Mouse (Mus musculus) layer of hippocampus, adult 2 months (tissue): ENCODE measurements around the gene Rps6kb2. TPM values are rescaled to one million over a fixed set of nuclear protein-coding genes. Genes with fewer than 3 reads are reported as not detected.

ENCODE experiments used
- DNase-seq, 2 experiments: peaks; one replicate each; pipeline ENCODE4 v3.0.0; 2022; ENCODE audit warnings: low spot score in 2 of 2
- H3K27ac ChIP-seq: fragments of 200-600 bp; 2 replicates; pipeline ENCODE4 v1.8.1; 2022
- H3K4me3 ChIP-seq: fragments of 200-600 bp; 2 replicates; pipeline ENCODE4 v1.8.1; 2022; ENCODE audit warnings: mild to moderate bottlenecking
- CTCF ChIP-seq: fragments of 200-600 bp; conservative IDR thresholded peaks from 2 replicates; pipeline ENCODE4 v1.8.1; 2022; ENCODE audit warnings: antibody characterized with exemption, mild to moderate bottlenecking, moderate library complexity
- long read RNA-seq, 2 experiments: library from polyadenylated mRNA; stranded (forward); transcript quantifications; one replicate each; pipeline ENCODE4 v2.0.0; 2021; ENCODE audit warnings: borderline mapping rate in 2 of 2
- total RNA-seq, 2 experiments: library from RNA; stranded (reverse); gene quantifications; 2 replicates each; pipeline ENCODE4 v1.2.3; 2021

Rps6kb2 gene
- 10 to 100 TPM; 42.5 to 47.9 TPM for total RNA-seq
- long read RNA-seq, experiment 1, full-length matches to known transcripts: 14 of 34 reads
- long read RNA-seq, experiment 1, partial matches to known transcripts: 2 of 34 reads
- long read RNA-seq, experiment 1, other reads (novel, unspliced or antisense): 18 of 34 reads
- long read RNA-seq, experiment 2, full-length matches to known transcripts: 17 of 46 reads
- long read RNA-seq, experiment 2, partial matches to known transcripts: 10 of 46 reads
- long read RNA-seq, experiment 2, other reads (novel, unspliced or antisense): 19 of 46 reads

- DNase-seq: peak; percentile 97 to 98
- H3K4me3 ChIP-seq: peak within 1 kb of the TSS; percentile 96
- TF ChIP-seq CTCF: no peak
These were observed at the start of gene Rps6kb2 for GRCm38 (mm10) chr19:4162646-4163542. Rps6kb2 (minus strand) TSS chr19:4163354.

GRCm38 (mm10) chr19:4211891-4212588 lies 48.9 kb upstream of the Rps6kb2 start:
- TF ChIP-seq CTCF: no peak

More at GRCm38 (mm10) chr19:4162646-4163542, at the start of gene Rps6kb2:
- peak within 1 kb of the TSS; percentile 88 for H3K27ac ChIP-seq

GRCm38 (mm10) chr19:4208563-4208962 lies 45.4 kb upstream of the Rps6kb2 start:
- H3K4me3 ChIP-seq: no peak overlapping the region
- no peak for DNase-seq
- no peak overlapping the region for H3K27ac ChIP-seq
- no peak for TF ChIP-seq CTCF

More at GRCm38 (mm10) chr19:4211891-4212588, 48.9 kb upstream of the Rps6kb2 start:
- Histone ChIP-seq H3K4me3 (no peak overlapping the region), H3K27ac (no peak overlapping the region)
- no peak for DNase-seq

- Histone ChIP-seq H3K27ac (no peak overlapping the region), H3K4me3 (no peak overlapping the region)
- peak in 1 of 2 experiments; percentile 68 for DNase-seq
- peak; percentile 99 for TF ChIP-seq CTCF
These were observed 43.8 kb upstream of the Rps6kb2 start for GRCm38 (mm10) chr19:4206971-4207370.

- Histone ChIP-seq H3K27ac (no peak overlapping the region; the same call in 1 of the 2 replicates), H3K4me3 (no peak overlapping the region)
- TF ChIP-seq CTCF: peak; percentile 51
- no peak for DNase-seq
These were observed 41.7 kb upstream of the Rps6kb2 start for GRCm38 (mm10) chr19:4204889-4205288.

GRCm38 (mm10) chr19:4203604-4204326 lies 40.6 kb upstream of the Rps6kb2 start:
- no peak overlapping the region for H3K4me3 ChIP-seq
- no peak for DNase-seq
- TF ChIP-seq CTCF: no peak; the same call in 1 of the 2 replicates
- H3K27ac ChIP-seq: peak overlapping the region; percentile 96

GRCm38 (mm10) chr19:4203148-4203547 lies 40.0 kb upstream of the Rps6kb2 start:
- DNase-seq: no peak
- H3K4me3 ChIP-seq: no peak overlapping the region
- H3K27ac ChIP-seq: peak overlapping the region; percentile 96
- no peak for TF ChIP-seq CTCF

- TF ChIP-seq CTCF: no peak
- H3K27ac ChIP-seq: peak overlapping the region; percentile 96
- DNase-seq: no peak
- peak overlapping the region; percentile 74 for H3K4me3 ChIP-seq
These were observed 39.0 kb upstream of the Rps6kb2 start for GRCm38 (mm10) chr19:4202149-4202548.

GRCm38 (mm10) chr19:4201291-4201909 lies 38.2 kb upstream of the Rps6kb2 start, which contains the start of gene Rad9a:
Rad9a (minus strand) TSS chr19:4201662.
- peak within 1 kb of the TSS; percentile 96 for H3K27ac ChIP-seq
- TF ChIP-seq CTCF: no peak
- peak within 1 kb of the TSS; percentile 74 for H3K4me3 ChIP-seq
- DNase-seq: peak; percentile 93 to 95

GRCm38 (mm10) chr19:4197180-4197579 lies 34.0 kb upstream of the Rps6kb2 start:
- H3K4me3 ChIP-seq: no peak overlapping the region
- no peak for TF ChIP-seq CTCF
- H3K27ac ChIP-seq: peak overlapping the region; percentile 51; the same call in 1 of the 2 replicates
- DNase-seq: no peak

- no peak for TF ChIP-seq CTCF
- H3K4me3 ChIP-seq: no peak overlapping the region
- DNase-seq: no peak
- peak overlapping the region; percentile 51; the same call in 1 of the 2 replicates for H3K27ac ChIP-seq
These were observed 33.4 kb upstream of the Rps6kb2 start for GRCm38 (mm10) chr19:4196548-4196947.
